Mouse (Mus musculus): Measurements from ENCODE around the gene Kcnk1. TPM values are rescaled to one million over a fixed set of nuclear protein-coding genes. Genes with fewer than 3 reads are reported as not detected.

Gene Kcnk1
- total RNA-seq, 2 experiments from 2014 or later, result 1.4 to 4.6 TPM

- no peak for DNase-seq (ENCODE audit: low spot score in 2 of 2)
These were observed 1.3 kb downstream of the Kcnk1 start for GRCm38 (mm10) chr8:125996031-125996839.

DNA sequence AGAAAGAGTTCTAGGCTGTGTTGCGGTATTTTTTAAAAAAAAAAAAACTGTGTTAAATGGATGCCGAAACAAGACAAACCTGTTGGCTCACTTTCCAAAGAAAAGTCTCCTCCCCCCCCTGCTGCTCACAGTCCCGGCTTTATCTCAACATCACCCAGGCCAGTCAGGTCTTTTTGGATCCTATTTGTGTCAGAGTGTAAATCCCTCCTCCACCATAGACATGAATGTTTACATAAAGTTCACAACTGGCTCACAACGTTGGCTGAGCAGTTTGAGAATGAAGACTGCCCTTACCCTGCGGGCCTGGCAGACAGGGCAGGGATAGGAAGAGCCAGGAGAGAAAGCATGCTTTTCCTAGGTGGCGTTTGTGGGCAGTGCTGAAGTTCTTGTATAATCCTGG, 2.0 kb downstream of the Kcnk1 start:
- DNase-seq (ENCODE audit: low spot score in 2 of 2), result no peak

DNA sequence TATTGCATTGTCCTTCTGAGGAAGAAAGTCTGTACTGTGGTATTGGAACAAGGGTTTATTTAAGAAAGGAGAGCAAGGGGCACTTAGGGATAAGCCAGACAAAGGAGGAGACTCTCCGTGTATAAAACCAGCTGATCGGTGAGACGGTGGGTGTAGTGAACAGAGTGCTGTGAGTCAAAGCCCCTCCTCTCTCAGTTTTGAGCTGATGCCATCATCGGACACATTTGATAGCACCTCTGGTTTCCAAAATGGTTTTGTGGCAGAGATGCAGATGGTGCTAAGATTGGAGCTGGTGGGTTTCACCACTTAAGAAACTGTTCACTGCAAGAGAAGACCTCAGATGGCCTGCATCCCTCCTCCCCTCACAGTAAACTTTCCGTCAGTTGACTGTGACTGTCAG, 2.6 kb downstream of the Kcnk1 start:
- DNase-seq (ENCODE audit: low spot score in 2 of 2), result no peak

DNA sequence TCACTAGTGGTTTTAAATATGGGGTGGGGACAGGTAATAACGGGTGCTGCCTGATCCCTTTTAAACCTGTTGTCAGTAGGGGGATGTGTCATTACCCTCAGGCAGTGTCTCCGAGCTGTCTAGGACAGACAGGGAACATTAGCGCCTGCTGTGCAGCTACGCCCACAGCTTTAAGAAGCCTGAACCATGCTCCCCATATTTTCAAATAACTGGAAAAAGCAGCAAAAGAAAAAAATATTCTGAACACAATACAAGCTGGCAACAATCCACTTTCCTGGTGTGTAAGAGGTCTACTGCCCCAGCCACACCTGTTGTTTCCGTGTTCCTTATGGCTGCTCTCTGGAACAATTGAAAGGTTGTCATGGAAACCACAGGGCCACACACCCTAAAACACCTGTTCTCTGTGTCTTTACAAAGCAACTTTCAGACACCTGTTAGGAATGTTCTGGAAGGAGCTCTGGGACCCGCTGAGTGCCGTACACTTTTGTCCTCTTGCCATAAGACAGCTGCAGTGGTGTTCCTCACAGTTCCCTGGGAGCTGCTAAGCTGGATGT, 4.9 kb downstream of the Kcnk1 start:
- no peak for DNase-seq (ENCODE audit: low spot score in 2 of 2)

DNA sequence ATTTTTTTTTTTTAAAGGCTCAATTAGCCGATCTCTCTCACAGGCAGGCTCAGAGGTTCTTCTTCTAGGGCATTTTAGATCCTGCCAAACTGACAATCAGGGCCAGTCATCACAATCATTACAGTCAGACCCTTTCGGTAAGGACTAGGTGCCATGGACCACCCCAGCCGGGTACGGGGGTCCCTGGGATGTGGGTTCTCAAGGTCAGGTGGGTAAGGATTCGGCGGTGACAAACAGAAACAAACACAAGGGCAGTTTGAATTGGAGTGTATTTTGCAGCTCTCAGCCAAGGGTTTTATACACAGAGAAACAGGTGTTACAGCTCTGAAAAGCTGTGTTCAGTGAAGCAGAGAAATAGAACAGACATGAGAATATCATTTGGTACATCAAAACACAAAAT, 8.6 kb downstream of the Kcnk1 start:
- DNase-seq (ENCODE audit: low spot score in 2 of 2), result no peak

- no peak for DNase-seq (ENCODE audit: low spot score in 2 of 2)
These were observed 10.0 kb downstream of the Kcnk1 start for GRCm38 (mm10) chr8:126004953-126005352.

DNA sequence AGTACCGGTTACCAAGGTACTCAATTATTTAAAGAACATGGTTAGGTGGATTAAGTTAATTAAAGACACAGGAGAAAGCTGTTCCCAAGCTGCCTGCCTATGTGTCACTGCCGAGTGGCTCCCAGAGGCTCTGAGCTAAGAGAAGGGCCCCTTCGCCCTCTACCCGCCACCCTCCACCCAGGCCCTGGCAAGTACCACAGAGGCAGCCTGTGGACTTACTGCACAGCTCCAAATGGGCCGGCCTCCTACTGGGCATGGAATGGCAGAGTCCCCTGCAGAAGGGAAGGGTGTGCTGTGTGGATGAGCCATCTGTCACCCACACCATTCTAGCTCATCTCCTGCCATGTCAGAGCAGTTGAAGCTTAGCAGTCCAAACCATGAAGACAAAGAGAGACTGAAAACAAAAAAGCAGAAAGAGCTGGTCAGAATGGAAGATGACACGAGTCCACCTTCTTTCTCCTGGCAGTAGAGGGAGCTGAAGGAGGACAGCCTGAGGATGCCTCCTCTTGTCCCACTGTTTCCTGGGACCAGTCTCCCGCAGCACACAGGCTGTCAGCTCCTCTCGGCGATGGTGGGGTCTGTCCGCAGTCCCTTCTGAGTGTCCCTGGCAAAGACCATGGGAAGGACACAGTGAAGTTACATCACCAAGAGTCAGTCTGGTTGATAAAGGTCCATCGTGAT, 11.5 kb downstream of the Kcnk1 start:
- no peak for DNase-seq (ENCODE audit: low spot score in 2 of 2)

- DNase-seq (ENCODE audit: low spot score in 2 of 2), result no peak
These were observed 12.8 kb downstream of the Kcnk1 start for GRCm38 (mm10) chr8:126007538-126008330.

DNA sequence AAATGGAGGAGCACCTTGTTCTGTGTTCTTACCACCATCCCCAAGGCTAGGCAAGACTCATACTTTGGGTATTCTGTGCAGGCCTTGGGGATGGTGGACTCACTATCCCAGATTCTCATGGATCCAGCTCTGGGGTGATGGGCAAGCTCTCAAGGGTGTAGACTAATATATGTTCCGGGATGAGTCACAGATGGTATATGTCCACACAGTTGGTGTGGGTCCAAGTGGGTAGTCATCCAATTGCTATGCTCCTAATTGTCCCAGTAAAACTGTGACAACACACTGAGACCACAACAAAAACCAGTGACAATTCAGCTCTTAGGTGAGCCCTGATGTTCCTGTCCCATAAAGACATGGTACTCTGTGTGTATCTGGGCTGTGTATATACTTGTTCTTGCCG, 14.0 kb downstream of the Kcnk1 start:
- no peak for DNase-seq (ENCODE audit: low spot score in 2 of 2)

- DNase-seq (ENCODE audit: low spot score in 2 of 2), result no peak
These were observed 15.9 kb downstream of the Kcnk1 start for GRCm38 (mm10) chr8:126010900-126011299.

DNA sequence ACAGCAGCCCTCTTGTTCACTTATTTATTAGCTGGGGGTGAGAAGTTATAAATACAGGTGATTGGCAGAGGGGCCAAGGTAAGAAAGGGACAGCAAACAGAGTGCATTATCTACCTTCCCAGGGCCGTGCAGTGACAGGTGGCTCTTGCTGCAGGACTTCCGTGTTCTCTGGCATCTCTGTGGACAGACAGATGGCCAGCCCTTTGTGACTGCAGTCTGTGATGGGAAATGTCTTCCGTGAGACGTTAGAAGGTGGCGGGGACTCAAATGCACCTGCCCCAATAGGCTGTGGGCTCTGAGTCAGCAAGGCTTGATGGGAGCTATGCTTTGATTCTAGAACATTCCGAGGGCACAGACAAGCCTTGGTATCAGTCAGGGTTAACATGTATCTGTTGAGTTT, 17.4 kb downstream of the Kcnk1 start:
- DNase-seq (ENCODE audit: low spot score in 2 of 2), result no peak

DNA sequence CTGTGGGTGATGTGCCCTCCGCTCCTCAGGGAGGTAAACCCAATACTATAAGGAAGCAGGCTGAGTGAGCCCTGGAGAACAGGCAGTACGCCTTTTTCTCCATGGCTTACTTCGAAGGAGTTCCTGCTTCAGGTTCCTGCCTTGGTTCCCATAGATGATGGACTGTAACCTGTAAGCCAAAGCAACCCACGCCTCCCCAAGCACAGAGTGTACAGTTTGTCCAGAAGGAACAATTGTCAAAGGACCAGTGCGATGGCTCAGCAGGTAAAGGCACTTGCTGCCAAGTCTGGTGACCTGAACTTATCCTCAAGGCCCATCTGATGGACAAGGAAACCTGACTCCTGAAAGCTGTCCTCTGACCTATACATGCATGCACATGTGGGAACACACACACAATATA, 18.7 kb downstream of the Kcnk1 start:
- DNase-seq (ENCODE audit: low spot score in 2 of 2), result no peak

DNA sequence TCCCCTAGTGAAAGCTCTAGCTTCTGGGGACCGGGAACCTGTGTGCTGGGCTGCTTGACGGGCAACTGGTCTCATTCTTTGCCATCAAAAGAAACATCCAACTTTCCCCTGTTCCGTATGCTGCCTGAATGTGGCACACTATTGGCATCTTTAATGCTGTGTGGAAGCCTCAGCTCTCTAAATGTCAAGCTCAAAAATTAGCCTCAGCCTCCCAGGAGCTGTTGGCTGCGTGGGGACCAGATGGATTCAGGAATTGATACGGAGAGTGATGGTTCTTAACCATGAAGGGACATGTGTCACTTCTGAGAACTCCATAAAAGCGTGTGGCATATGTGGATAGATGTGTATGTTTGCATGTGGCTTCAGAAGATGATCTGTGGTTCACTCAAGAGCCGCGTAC, 27.0 kb downstream of the Kcnk1 start:
- DNase-seq (ENCODE audit: low spot score in 2 of 2), result no peak

DNA sequence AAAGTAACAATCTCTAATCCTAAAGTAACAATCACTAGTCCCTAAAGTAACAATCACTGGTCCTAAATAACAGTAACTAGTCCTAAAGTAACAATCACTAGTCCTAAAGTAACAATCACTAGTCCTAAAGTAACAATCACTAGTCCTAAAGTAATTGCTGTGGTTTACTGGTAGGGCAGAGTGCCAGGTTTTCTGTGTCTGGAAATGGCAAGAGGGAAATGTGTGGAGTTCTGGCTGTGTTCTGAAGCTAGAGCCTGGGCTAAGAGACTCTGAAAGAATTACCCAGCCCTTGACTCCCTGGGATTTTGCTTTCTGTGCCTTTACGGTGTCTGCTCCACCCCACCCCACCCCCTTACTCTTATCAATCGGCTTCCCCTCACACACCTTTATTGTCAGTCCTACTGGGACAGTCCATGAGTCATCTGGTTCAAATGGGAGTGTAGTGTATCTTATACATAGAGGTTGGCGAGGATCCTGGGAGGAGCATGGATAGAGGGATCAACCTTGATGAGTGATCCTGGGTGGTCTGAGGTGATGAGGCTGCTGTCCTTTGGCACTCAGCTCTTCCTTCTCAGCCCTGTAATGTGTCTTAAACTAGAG, 28.8 kb downstream of the Kcnk1 start:
- no peak for DNase-seq (ENCODE audit: low spot score in 2 of 2)

- DNase-seq (ENCODE audit: low spot score in 2 of 2), result no peak
These were observed 29.9 kb downstream of the Kcnk1 start for GRCm38 (mm10) chr8:126024891-126025290.

GRCm38 (mm10) chr8:126026121-126026520, 31.2 kb downstream of the Kcnk1 start:
- no peak for DNase-seq (ENCODE audit: low spot score in 2 of 2)

GRCm38 (mm10) chr8:126026584-126026983, 31.6 kb downstream of the Kcnk1 start:
- no peak for DNase-seq (ENCODE audit: low spot score in 2 of 2)

DNA sequence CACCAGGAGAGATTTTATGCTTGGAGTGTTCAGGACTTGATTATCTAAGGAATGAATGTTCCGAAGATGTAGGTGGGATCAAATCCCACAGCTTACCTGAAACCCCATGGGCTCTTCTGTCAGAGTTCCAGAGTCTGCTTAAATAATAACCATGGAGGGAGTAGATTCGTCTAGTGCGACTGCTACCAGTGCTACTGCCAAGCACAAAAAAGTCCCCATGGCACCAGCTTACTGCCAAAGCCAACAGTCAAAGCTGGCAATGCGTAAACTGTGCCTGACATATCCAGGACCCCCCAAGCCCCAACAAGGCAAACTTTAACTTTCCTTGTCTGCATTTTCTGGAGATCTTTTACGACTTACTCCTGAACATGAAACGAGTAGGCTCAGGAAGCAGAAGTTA, 32.5 kb downstream of the Kcnk1 start:
- no peak for DNase-seq (ENCODE audit: low spot score in 2 of 2)

DNA sequence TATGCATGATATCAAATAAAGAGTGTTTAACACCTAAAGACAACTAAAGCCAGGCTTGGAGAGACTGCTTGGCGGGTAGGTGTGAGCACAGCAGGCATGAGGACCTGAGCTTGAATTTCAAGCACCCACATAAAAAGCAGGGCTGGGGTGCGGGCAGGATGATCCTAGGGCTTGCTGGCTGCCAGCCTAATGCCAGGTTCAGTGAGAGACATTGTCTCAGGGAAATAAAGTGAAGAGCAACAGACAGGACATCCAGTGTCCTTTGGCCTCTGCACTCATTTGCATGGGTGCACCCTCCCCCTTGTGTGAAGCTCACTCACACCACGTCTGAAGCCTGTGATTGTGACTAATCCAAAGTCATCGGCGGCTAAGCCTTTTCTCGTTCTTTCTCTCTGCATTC, 34.0 kb downstream of the Kcnk1 start:
- DNase-seq (ENCODE audit: low spot score in 2 of 2), result no peak

- no peak for DNase-seq (ENCODE audit: low spot score in 2 of 2)
These were observed 37.8 kb downstream of the Kcnk1 start for GRCm38 (mm10) chr8:126032776-126033175.

DNA sequence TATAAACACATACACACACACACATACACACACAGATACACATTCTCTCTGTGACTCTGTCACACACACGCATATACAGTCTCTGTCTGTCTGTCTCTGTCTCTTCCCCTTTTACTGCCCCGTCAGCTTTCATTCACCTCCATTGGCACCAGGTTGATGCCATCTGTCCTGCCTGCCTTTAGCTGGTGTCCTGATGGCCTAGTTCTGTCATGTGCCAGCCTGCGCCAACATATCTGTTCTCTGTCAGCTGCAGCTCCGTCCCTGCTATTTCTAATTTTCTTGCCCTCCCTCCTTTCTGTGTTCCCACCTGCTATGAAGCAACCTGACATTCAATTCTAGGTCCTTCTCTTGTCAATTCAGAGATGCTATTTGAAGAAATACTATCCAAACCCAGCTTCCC, 40.1 kb downstream of the Kcnk1 start:
- no peak for DNase-seq (ENCODE audit: low spot score in 2 of 2)
